Mouse (Mus musculus): ENCODE measurements around the gene Mast3.

GRCm38 (mm10) chr8:70749097-70749674, 55.7 kb downstream of the Mast3 start:
- TF ChIP-seq CTCF (IDR thresholded peaks at IDR 0.05; ENCODE audit: insufficient read depth, low read length) (no peak), POLR2A (IDR thresholded peaks at IDR 0.05; ENCODE audit: borderline replicate concordance, extremely low read depth, low read depth, low read length) (no peak)
